Mouse (Mus musculus) erythroblast, embryonic 14.5 days (primary cell): ENCODE measurements around the gene Borcs6. TPM values are rescaled to one million over a fixed set of nuclear protein-coding genes. Genes with fewer than 3 reads are reported as not detected.

Source experiments
- H3K27me3 ChIP-seq: 2 replicates; pipeline ENCODE4 v1.6.1; 2012; ENCODE audit warnings: inconsistent platforms; ENCODE audit not compliant: control insufficient read depth
- H3K36me3 ChIP-seq: 2 replicates; pipeline ENCODE4 v1.6.1; 2012; ENCODE audit warnings: mild to moderate bottlenecking, inconsistent platforms; ENCODE audit not compliant: control insufficient read depth
- H3K4me1 ChIP-seq: 2 replicates; pipeline ENCODE4 v1.6.1; 2012; ENCODE audit warnings: inconsistent platforms; ENCODE audit not compliant: control insufficient read depth
- H3K4me3 ChIP-seq: replicated peaks from 2 replicates; pipeline ENCODE3; 2012; ENCODE audit warnings: moderate library complexity, mild to moderate bottlenecking, inconsistent platforms
- H3K9me3 ChIP-seq: 2 replicates; pipeline ENCODE4 v1.6.1; 2012; ENCODE audit warnings: low read length, inconsistent platforms, mixed read lengths; ENCODE audit not compliant: control insufficient read depth
- GATA1 ChIP-seq: IDR thresholded peaks from 2 replicates; pipeline ENCODE4 v1.6.1; 2012; ENCODE audit warnings: low read length, inconsistent platforms, mixed read lengths
- TAL1 ChIP-seq: IDR thresholded peaks from 3 replicates; pipeline ENCODE4 v1.6.1; 2012; ENCODE audit warnings: low read length, inconsistent platforms, mixed read lengths
- polyA plus RNA-seq: library from polyadenylated mRNA; stranded (reverse); fragments of >175 nt; gene quantifications from 2 replicates; pipeline ENCODE4 v1.2.3, GENCODE M21; 2012

Gene Borcs6
- polyA plus RNA-seq, 1 experiment: 2.0 TPM

DNA sequence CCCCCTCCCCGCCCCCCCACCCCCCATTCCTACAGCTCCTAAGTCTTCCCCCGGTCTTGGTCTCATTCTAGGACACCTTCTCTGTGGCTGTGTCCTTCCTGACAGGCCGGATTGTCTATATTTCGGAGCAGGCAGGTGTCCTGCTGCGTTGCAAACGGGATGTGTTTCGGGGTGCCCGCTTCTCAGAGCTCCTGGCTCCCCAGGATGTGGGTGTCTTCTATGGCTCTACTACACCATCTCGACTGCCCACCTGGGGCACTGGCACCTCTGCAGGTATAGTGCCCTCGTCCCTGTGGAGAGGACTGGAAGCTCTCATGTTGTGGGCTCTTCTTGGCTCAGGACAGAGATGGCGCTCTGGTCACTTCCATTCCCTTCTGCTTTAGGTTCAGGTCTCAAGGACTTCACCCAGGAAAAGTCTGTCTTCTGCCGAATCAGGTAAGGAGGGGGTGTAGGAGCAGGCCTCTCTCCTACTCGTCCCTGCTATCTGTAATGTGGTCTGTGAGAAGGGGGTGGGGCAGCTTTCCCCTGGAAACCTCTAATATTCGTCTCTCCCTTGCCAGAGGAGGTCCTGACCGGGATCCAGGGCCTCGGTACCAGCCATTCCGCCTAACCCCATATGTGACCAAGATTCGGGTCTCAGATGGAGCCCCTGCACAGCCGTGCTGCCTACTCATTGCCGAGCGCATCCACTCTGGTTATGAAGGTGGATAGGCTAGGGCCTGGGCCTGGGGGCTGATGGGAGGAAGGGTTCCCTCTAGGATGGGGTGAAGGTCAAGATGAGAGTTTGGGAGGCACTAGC is 42.3 kb downstream of the Borcs6 start:
- Histone ChIP-seq H3K9me3 (no peaks in the 10 kb centered on the region), H3K36me3 (peaks cover 61% of the 10 kb centered on the region), H3K27me3 (no peaks in the 10 kb centered on the region), H3K4me3 (no peak overlapping the region), H3K4me1 (peaks cover 40% of the 10 kb centered on the region)
- TF ChIP-seq TAL1 (no peak), GATA1 (no peak)

DNA sequence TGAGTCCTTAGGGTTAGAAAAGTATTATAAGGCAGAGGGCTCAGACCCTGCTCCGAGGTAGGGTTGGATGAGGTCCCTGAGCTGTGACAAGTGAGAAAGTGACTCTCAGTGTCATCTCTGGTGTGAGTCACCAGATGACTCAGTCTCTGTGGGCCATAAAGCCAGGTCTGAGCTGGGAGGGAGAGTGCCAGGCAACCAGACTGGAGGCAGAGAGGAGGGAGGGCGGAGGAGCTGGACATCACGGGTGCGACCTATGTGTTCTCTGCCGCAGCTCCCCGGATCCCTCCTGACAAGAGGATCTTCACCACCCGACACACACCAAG is 42.8 kb downstream of the Borcs6 start:
- Histone ChIP-seq H3K4me1 (peaks cover 35% of the 10 kb centered on the region), H3K36me3 (peaks cover 67% of the 10 kb centered on the region), H3K4me3 (no peak overlapping the region), H3K9me3 (no peaks in the 10 kb centered on the region), H3K27me3 (no peaks in the 10 kb centered on the region)
- no peak for TF ChIP-seq GATA1
- TF ChIP-seq TAL1: no peak

DNA sequence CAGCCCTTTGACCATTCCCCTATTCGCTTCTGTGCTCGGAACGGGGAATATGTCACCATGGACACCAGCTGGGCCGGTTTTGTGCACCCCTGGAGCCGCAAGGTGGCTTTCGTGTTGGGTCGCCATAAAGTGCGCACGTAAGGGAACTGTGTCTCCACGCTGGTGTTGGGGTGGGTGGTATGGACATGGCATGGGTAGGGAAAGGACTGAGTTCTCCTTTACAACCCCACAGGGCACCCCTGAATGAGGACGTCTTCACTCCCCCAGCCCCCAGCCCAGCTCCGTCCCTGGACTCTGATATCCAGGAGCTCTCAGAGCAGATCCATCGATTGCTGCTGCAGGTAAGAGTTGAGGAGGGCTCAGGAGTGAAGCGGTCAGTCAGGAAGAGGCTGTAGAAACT is 43.6 kb downstream of the Borcs6 start:
- Histone ChIP-seq H3K36me3 (peaks cover 74% of the 10 kb centered on the region), H3K27me3 (no peaks in the 10 kb centered on the region), H3K4me1 (peaks cover 29% of the 10 kb centered on the region), H3K4me3 (no peak overlapping the region), H3K9me3 (no peaks in the 10 kb centered on the region)
- TF ChIP-seq GATA1 (no peak), TAL1 (no peak)

DNA sequence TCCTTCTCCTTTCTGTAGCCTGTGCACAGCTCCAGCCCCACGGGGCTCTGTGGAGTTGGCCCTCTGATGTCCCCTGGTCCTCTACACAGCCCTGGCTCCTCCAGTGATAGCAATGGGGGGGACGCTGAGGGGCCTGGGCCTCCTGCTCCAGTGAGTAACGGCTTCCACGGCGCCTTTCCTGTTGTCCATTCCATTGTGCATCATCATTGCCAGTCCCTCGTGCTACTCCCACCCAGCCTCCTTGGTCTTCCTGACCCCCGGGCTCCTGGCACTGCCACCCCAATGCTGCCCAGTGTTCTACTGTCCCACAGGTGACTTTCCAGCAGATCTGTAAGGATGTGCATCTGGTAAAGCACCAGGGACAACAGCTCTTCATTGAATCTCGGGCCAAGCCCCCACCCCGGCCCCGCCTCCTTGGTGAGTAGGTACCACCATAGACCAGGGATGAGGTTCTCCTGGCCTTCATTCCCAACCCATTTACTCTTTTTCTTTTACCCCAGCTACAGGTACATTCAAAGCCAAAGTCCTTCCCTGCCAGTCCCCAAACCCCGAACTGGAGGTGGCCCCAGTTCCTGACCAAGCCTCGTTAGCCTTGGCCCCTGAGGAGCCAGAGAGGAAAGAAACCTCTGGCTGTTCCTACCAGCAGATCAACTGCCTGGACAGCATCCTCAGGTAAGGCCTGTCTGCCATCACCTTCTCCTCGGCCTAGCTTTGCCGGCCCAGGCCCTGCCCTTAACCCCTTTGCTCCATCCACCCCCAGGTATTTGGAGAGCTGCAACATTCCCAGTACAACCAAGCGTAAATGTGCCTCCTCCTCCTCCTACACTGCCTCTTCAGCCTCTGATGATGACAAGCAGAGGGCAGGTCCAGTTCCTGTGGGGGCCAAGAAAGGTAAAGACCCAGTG is 44.3 kb downstream of the Borcs6 start:
- Histone ChIP-seq H3K27me3 (no peaks in the 10 kb centered on the region), H3K4me1 (peaks cover 22% of the 10 kb centered on the region), H3K4me3 (no peak overlapping the region), H3K9me3 (no peaks in the 10 kb centered on the region), H3K36me3 (peaks cover 80% of the 10 kb centered on the region)
- TF ChIP-seq GATA1: no peak
- no peak for TF ChIP-seq TAL1

DNA sequence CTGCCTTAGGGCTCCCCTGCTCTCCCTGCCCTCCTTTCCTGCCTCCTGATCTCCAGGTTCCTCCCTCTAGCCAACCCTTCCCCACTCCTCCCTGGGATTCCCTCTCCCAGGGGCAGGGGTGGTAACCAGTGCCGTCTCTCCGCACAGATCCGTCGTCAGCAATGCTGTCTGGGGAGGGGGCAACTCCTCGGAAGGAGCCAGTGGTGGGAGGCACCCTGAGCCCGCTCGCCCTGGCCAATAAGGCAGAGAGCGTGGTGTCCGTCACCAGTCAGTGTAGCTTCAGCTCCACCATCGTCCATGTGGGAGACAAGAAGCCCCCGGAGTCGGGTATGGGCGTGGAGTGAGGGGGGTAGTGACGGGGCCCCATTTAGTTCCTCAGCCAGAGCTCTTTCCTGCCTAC is 45.0 kb downstream of the Borcs6 start:
- Histone ChIP-seq H3K27me3 (no peaks in the 10 kb centered on the region), H3K4me3 (no peak overlapping the region), H3K36me3 (peaks cover 87% of the 10 kb centered on the region), H3K4me1 (peaks cover 22% of the 10 kb centered on the region), H3K9me3 (no peaks in the 10 kb centered on the region)
- TF ChIP-seq TAL1: no peak
- no peak for TF ChIP-seq GATA1

DNA sequence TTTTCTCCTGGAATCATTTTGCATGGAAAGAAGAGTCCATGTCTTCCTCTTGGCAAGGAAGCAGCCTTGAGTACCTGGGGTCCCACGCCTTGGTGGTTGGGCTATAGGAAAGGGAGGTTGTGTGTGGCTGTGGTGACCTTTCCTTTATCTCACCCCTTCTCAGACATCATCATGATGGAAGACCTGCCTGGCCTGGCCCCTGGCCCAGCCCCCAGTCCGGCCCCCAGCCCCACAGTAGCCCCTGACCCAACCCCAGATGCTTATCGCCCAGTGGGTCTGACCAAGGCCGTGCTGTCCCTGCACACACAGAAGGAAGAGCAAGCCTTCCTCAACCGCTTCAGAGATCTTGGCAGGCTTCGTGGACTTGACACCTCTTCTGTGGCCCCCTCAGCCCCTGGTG is 45.7 kb downstream of the Borcs6 start:
- TF ChIP-seq GATA1: no peak
- no peak for TF ChIP-seq TAL1
- peaks cover 21% of the 10 kb centered on the region for H3K4me1 ChIP-seq
- peaks cover 89% of the 10 kb centered on the region for H3K36me3 ChIP-seq

DNA sequence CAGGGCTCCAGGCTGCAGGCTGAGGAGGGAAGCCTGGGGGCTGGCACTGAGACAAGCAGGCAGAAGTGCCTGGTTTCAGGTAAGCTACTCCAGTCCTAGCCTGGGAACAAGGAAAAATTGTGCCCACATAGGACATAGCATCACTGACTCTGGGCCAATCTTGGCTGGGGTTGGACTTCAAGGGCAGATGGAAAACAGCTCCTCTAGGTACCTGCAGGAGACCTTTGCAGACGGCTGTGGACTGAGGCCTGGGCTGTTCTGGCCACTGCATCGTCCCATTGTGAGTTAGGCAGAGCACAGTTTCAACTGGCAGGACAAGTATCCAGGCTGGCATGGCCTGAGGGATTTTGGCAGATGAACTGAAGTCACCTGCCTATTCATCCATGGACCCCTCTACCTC is 46.3 kb downstream of the Borcs6 start:
- Histone ChIP-seq H3K36me3 (peaks cover 86% of the 10 kb centered on the region), H3K4me3 (no peak overlapping the region), H3K9me3 (no peaks in the 10 kb centered on the region), H3K4me1 (peaks cover 21% of the 10 kb centered on the region), H3K27me3 (no peaks in the 10 kb centered on the region)
- TF ChIP-seq GATA1: no peak

More for the DNA sequence above, 45.7 kb downstream of the Borcs6 start:
- Histone ChIP-seq H3K27me3 (no peaks in the 10 kb centered on the region), H3K9me3 (no peaks in the 10 kb centered on the region), H3K4me3 (no peak overlapping the region)

DNA sequence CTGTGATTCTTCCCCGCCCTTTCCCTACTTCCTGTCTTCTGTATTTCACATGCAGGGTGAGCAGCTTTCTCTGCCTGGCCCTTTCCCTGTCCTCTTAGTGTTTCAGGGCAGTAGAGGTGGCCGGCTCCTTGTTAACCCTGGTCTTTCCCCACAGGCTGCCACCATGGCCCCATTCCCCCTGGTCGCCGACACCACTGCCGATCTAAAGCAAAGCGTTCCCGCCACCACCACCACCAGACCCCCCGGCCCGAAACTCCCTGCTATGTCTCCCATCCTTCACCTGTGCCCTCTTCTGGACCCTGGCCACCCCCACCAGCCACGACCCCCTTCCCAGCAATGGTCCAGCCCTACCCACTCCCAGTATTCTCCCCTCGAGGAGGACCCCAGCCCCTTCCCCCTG is 46.8 kb downstream of the Borcs6 start:
- peaks cover 1% of the 10 kb centered on the region for H3K27me3 ChIP-seq
- H3K4me1 ChIP-seq: peaks cover 25% of the 10 kb centered on the region
- H3K4me3 ChIP-seq: no peak overlapping the region
- H3K9me3 ChIP-seq: no peaks in the 10 kb centered on the region
- TF ChIP-seq TAL1: no peak
- TF ChIP-seq GATA1: no peak
- H3K36me3 ChIP-seq: peaks cover 81% of the 10 kb centered on the region

DNA sequence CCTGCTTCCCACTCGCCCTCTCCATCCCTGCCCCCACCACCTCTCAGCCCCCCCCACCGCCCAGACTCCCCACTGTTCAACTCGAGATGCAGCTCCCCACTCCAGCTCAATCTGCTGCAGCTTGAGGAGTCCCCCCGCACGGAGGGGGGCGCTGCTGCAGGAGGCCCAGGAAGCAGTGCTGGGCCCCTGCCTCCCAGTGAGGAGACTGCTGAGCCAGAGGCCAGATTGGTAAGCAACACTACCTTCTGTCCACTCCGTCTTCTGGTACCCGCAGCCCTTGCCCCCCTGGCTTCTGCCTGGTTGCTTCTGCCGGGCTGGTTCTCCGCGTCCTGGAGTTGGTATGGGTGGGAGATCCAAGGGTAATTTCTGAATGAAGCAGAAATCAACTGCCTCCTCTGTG is 47.3 kb downstream of the Borcs6 start:
- Histone ChIP-seq H3K4me1 (peaks cover 31% of the 10 kb centered on the region), H3K4me3 (no peak overlapping the region), H3K27me3 (peaks cover 7% of the 10 kb centered on the region), H3K9me3 (no peaks in the 10 kb centered on the region), H3K36me3 (peaks cover 75% of the 10 kb centered on the region)
- TF ChIP-seq GATA1 (no peak), TAL1 (no peak)
